Mouse (Mus musculus) bone marrow macrophage, adult 2 months (primary cell): ENCODE results near the gene Cysltr1.

Experiments used
- CTCF ChIP-seq: IDR thresholded peaks from 2 replicates; pipeline ENCODE4 v1.5.1; 2012; ENCODE audit warnings: low read depth, mild to moderate bottlenecking, low read length, moderate library complexity
- POLR2A ChIP-seq: IDR thresholded peaks from 2 replicates; pipeline ENCODE4 v1.6.1; 2012; ENCODE audit warnings: mild to moderate bottlenecking, low read depth, low read length, borderline replicate concordance

GRCm38 (mm10) chrX:106582197-106582596, 21.3 kb downstream of the Cysltr1 start:
- no peak for TF ChIP-seq CTCF
- no peak for TF ChIP-seq POLR2A
